Mouse (Mus musculus) heart, embryonic 12.5 days (tissue): Measurements from ENCODE around the gene Ssh2. TPM values are rescaled to one million over a fixed set of nuclear protein-coding genes. Genes with fewer than 3 reads are reported as not detected.

Experiments
- ATAC-seq: fragments of 200-750 bp; cut with Nextera tagmentation; 2 replicates; pipeline ENCODE4 v1.8.0; 2017; ENCODE audit warnings: moderate TSS enrichment, moderate library complexity; ENCODE audit not compliant: insufficient number of reproducible peaks, low FRiP score
- H3K27ac ChIP-seq: fragments of 300-500 bp; sonication (generic); 2 replicates; pipeline ENCODE4 v1.5.1; 2016; ENCODE audit warnings: mild to moderate bottlenecking, moderate library complexity; ENCODE audit not compliant: poor library complexity, severe bottlenecking
- H3K27me3 ChIP-seq: fragments of 300-500 bp; sonication (generic); replicated peaks from 2 replicates; pipeline ENCODE4 v1.6.1; 2016; ENCODE audit warnings: mild to moderate bottlenecking, moderate library complexity
- H3K36me3 ChIP-seq: fragments of 300-500 bp; sonication (generic); 2 replicates; pipeline ENCODE4 v1.6.1; 2016; ENCODE audit warnings: mild to moderate bottlenecking, moderate library complexity
- H3K4me1 ChIP-seq: fragments of 300-500 bp; sonication (generic); replicated peaks from 2 replicates; pipeline ENCODE4 v1.6.1; 2016; ENCODE audit warnings: mild to moderate bottlenecking
- H3K4me2 ChIP-seq: fragments of 300-500 bp; sonication (generic); 2 replicates; pipeline ENCODE4 v1.6.1; 2016; ENCODE audit warnings: mild to moderate bottlenecking, moderate library complexity
- H3K4me3 ChIP-seq: fragments of 300-500 bp; sonication (generic); 2 replicates; pipeline ENCODE4 v1.5.1; 2016; ENCODE audit warnings: mild to moderate bottlenecking
- H3K9ac ChIP-seq: fragments of 300-500 bp; sonication (generic); 2 replicates; pipeline ENCODE4 v1.6.1; 2016; ENCODE audit warnings: mild to moderate bottlenecking, moderate library complexity
- H3K9me3 ChIP-seq: fragments of 300-500 bp; sonication (generic); replicated peaks from 2 replicates; pipeline ENCODE4 v1.6.1; 2016; ENCODE audit warnings: mild to moderate bottlenecking, moderate library complexity
- WGBS: fragments of 180-500 bp; shearing (Covaris S2); methylation state at CpG from one replicate; pipeline ENCODE4 v1.1.7; 2016; 5-methylcytosine and 5-hydroxymethylcytosine counted together
- polyA plus RNA-seq: library from polyadenylated mRNA; unstranded; fragments of >200 nt; fragmentation: Nextera tagmentation; extraction: Ambion mirVana; gene quantifications from 2 replicates; pipeline ENCODE4 v1.2.1, GENCODE M21; 2016

Gene Ssh2
- polyA plus RNA-seq, 1 experiment from 2014 or later, result 29.8 TPM

DNA sequence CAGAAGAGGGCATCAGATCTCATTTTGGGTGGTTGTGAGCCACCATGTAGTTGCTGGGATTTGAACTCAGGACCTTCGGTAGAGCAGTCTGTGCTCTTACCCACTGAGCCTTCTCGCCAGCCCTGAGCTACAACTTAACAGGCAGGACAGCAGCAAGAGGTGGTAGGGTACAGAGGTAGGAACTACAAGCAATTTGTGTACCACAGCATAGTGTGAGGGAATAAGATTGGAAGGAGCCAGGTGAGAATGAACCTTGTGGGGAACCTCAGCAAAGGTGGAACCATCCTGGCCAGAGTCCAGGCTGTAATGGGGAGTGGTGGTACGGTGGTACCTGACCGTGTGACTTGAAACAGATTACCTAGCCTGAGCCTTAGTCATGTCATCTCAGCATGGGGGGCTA, 285.9 kb downstream of the Ssh2 start:
- 86% methylated on average over 4 of the region's 4 CpGs for WGBS
- H3K36me3 ChIP-seq, result peaks cover 78% of the 10 kb centered on the region
- H3K27ac ChIP-seq, result no peak overlapping the region
- H3K9ac ChIP-seq, result no peak overlapping the region
- H3K4me2 ChIP-seq, result no peak overlapping the region
- peaks cover 34% of the 10 kb centered on the region for H3K4me1 ChIP-seq
- no peak overlapping the region for H3K4me3 ChIP-seq
- ATAC-seq, result no peak
- H3K27me3 ChIP-seq, result no peaks in the 10 kb centered on the region
- no peaks in the 10 kb centered on the region for H3K9me3 ChIP-seq

DNA sequence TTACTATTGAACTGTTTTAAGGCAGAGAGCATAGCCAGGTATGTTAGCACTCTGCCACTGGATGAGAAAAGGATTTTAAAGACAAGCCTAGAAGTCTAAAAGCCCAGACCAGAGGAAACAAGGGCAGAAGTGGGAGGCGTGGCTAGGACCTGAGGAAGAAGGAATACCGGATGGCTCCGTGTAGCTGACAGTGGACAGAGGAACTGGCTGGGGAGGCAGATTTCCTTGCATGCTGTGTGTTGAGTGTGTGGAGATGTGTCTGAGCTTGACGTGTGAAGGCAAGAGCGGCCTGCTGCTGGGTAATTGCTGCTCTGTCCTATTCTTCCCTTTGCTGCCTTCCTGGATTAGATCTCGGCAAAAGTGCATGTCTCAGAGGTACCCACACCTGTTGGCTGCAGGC, 286.4 kb downstream of the Ssh2 start:
- ATAC-seq, result no peak
- Histone ChIP-seq H3K9ac (no peak overlapping the region; the same call in 1 of the 2 replicates), H3K27me3 (no peaks in the 10 kb centered on the region), H3K27ac (no peak overlapping the region), H3K9me3 (no peaks in the 10 kb centered on the region), H3K4me2 (no peak overlapping the region), H3K36me3 (peaks cover 83% of the 10 kb centered on the region), H3K4me3 (no peak overlapping the region), H3K4me1 (peaks cover 29% of the 10 kb centered on the region)
- WGBS, result 77% methylated on average over 6 of the region's 6 CpGs

DNA sequence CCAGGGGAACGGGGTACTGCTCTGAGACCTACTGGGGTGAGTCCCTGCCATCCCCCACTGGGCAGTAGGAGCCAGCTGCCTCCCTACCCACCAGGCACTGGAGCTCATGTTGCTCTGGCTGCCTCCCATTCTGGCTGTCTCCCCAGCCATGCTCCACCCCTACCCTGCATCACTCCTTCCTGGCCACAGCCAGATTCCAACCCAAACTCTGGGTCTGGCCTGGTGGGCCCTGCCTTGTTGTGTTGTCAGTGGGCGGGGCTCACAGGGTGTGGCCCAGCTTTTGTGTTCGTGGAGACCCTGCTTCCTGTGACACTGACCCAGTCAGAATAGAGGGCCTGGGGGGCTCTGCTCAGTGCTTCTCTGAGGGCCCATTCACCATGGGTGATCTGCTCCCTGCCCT, 287.4 kb downstream of the Ssh2 start:
- Histone ChIP-seq H3K9ac (no peak overlapping the region), H3K27me3 (no peaks in the 10 kb centered on the region), H3K9me3 (no peaks in the 10 kb centered on the region), H3K4me1 (peaks cover 27% of the 10 kb centered on the region), H3K27ac (no peak overlapping the region), H3K4me3 (no peak overlapping the region), H3K36me3 (peaks cover 84% of the 10 kb centered on the region), H3K4me2 (no peak overlapping the region)
- WGBS, result 69% methylated on average over 3 of the region's 3 CpGs
- ATAC-seq, result no peak

DNA sequence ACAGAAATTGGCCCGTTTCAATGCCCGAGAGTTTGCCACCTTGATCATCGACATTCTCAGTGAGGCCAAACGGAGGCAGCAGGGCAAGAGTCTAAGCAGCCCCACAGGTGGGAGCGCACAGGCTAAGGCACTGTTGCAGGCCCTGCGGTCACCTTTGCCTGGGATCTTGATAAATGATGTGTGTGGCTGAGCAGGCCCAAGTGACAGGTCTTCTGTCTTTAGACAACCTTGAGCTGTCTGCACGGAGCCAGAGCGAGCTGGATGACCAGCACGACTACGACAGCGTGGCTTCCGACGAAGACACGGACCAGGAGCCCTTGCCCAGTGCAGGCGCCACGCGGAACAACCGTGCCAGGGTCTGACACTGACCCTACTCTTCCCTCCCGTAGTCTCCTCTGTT, 288.3 kb downstream of the Ssh2 start:
- Histone ChIP-seq H3K4me2 (no peak overlapping the region), H3K4me3 (no peak overlapping the region), H3K36me3 (peaks cover 81% of the 10 kb centered on the region), H3K4me1 (peaks cover 27% of the 10 kb centered on the region), H3K9ac (no peak overlapping the region), H3K9me3 (no peaks in the 10 kb centered on the region), H3K27me3 (no peaks in the 10 kb centered on the region), H3K27ac (no peak overlapping the region)
- no peak for ATAC-seq
- 93% methylated on average over 19 of the region's 19 CpGs for WGBS

DNA sequence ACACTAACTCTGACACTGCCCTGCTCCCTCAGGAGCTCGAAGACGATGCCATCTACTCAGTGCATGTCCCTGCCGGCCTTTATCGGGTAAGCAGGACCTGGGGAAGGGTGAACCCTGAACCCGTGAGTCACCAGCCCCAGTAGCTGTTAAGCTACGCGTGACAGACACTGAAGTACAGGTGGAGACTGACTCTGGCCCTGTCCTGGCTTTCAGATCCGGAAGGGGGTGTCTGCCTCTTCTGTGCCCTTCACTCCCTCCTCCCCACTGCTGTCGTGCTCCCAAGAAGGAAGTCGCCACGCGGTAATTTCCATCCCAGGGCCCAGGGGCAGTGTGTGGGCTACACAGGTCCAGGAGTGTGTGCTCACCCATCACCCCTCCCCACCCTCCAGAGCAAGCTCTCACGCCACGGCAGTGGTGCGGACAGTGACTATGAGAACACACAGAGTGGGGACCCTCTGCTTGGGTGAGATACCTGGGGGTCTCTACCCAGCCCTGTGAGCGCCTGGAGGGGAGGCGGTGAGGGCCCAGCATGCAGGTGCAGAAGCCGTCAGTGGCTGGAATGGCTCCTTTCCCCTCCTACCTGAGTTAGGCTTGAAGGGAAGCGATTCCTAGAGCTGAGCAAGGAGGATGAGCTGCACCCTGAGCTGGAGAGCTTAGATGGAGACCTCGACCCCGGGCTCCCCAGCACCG, 289.3 kb downstream of the Ssh2 start:
- H3K9ac ChIP-seq, result no peak overlapping the region
- WGBS, result 85% methylated on average over 22 of the region's 22 CpGs
- no peaks in the 10 kb centered on the region for H3K9me3 ChIP-seq
- H3K4me1 ChIP-seq, result peaks cover 26% of the 10 kb centered on the region
- no peak overlapping the region for H3K4me2 ChIP-seq
- H3K36me3 ChIP-seq, result peaks cover 77% of the 10 kb centered on the region
- ATAC-seq, result no peak
- no peak overlapping the region for H3K4me3 ChIP-seq
- H3K27me3 ChIP-seq, result no peaks in the 10 kb centered on the region
- H3K27ac ChIP-seq, result no peak overlapping the region

DNA sequence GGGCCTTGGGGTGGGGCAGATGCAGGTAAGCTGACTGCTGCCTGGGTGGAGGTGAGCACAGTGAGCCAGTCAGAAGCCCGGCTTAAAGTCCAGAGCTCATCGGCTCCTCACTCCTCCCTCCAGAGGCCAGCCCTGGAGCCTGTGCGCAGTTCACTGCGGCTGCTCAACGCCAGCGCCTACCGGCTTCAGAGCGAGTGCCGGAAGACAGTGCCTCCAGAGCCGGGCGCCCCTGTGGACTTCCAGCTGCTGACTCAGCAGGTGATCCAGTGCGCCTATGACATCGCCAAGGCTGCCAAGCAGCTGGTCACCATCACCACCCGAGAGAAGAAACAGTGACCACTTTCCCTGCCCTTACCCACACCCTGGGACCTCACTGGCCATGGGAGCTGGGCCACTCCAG, 290.2 kb downstream of the Ssh2 start:
- Histone ChIP-seq H3K27me3 (no peaks in the 10 kb centered on the region), H3K4me3 (no peak overlapping the region), H3K4me1 (peaks cover 18% of the 10 kb centered on the region), H3K27ac (no peak overlapping the region), H3K4me2 (no peak overlapping the region), H3K9ac (no peak overlapping the region), H3K9me3 (no peaks in the 10 kb centered on the region), H3K36me3 (peaks cover 70% of the 10 kb centered on the region)
- ATAC-seq, result no peak
- 81% methylated on average over 14 of the region's 14 CpGs for WGBS

DNA sequence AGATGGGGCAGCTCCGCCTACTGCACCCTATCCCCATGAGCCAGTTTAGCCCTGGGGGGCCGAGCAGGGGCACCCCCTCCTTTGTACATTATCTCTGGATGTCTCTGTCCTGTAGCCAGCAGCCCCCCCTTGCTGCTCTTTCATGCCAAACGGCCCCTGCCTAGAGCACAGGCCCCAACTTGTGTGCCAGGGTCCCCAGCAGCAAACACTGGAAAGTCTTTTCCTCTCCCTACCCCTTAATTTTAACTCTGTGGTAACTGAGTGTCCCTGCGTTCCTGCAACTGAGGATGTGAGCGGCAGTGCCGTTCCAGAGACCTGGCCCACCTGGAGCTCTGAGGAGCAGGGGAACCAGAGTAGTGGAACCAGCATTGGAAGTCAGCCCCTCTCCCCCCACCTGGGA, 290.9 kb downstream of the Ssh2 start:
- no peaks in the 10 kb centered on the region for H3K27me3 ChIP-seq
- H3K4me1 ChIP-seq, result peaks cover 20% of the 10 kb centered on the region
- no peaks in the 10 kb centered on the region for H3K9me3 ChIP-seq
- no peak overlapping the region for H3K27ac ChIP-seq
- no peak overlapping the region for H3K4me3 ChIP-seq
- H3K36me3 ChIP-seq, result peaks cover 67% of the 10 kb centered on the region
- no peak overlapping the region for H3K9ac ChIP-seq
- no peak for ATAC-seq
- no peak overlapping the region for H3K4me2 ChIP-seq
- WGBS, result 87% methylated on average over 6 of the region's 6 CpGs

DNA sequence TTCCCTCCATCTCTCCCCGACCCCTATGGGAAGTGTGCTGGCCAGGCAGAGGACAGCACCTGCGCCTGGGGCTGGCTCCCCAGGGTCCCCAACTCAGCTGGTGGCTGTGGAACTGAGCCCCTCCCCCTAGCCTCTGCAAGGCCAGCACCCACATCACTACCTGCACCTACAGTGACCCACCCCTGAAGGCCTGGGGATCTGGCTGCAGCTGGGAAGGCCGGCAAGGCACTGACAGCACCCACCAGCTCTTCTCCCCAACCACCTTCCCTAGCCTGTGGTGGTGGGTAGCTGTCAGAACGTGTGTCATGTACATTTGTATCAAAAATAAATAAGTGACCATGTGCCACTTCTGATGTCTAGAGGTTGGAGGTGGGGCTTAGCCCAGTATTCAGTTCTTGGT, 291.3 kb downstream of the Ssh2 start:
- 69% methylated on average over 4 of the region's 4 CpGs for WGBS
- ATAC-seq, result no peak
- Histone ChIP-seq H3K4me1 (peaks cover 23% of the 10 kb centered on the region), H3K27ac (no peak overlapping the region), H3K4me3 (no peak overlapping the region), H3K27me3 (no peaks in the 10 kb centered on the region), H3K4me2 (no peak overlapping the region), H3K36me3 (peaks cover 62% of the 10 kb centered on the region), H3K9me3 (no peaks in the 10 kb centered on the region), H3K9ac (no peak overlapping the region)

DNA sequence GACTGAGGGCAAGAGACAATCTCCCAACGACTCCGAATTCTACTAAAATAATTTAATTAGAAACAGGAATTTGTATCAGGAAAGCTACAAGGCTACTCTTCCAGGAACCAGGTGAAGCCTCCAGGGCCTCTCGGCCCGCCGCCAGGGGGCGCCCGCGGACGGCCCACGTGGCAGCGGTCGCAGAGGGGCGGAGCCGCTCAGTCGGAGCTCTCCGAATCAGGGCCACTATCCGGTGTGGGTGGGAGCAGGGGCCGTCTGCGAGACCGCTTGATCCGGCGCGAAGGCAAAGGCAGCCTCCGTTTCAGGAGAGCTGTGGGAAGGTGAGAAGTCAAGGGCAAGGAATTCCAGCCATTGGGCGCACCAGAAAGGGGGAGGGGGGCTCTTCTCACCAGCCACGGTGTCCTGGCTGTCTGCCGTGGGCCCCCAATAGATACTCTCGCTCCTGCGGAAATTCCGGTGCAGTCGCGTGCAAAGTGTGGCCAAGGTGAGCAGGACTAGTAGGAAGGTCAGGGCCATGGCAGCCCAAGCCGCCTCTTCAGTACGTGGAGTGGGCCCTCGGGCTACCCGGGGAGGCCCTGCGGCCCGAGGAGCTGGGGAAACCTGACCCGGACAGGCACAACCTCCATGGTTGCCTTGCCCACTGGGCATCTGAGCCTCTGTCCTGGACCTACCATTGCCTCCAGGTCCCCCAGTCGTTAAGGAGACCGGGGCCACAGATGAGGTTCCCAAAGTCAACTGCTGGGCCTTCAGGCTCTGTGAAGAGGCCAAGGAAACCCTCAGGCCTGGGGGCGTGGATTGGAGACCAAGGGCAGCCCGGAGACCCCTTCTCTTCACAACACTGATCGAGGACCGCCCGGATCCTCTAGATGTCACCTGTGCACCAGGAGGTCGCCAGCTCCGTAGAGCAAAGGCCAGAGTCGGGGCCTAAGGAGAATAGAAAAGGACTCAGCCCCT, 292.3 kb downstream of the Ssh2 start:
- H3K27ac ChIP-seq, result peak overlapping the region; percentile 52; the same call in 1 of the 2 replicates
- peak overlapping the region; percentile 68 for H3K9ac ChIP-seq
- peaks cover 26% of the 10 kb centered on the region for H3K4me1 ChIP-seq
- no peaks in the 10 kb centered on the region for H3K27me3 ChIP-seq
- H3K4me3 ChIP-seq, result peak overlapping the region; percentile 42
- peak; percentile 68 for ATAC-seq
- peaks cover 53% of the 10 kb centered on the region for H3K36me3 ChIP-seq
- no peaks in the 10 kb centered on the region for H3K9me3 ChIP-seq
- peak overlapping the region; percentile 74 for H3K4me2 ChIP-seq
- WGBS, result 16% methylated on average over 49 of the region's 49 CpGs
